In the genomic region with DNA sequence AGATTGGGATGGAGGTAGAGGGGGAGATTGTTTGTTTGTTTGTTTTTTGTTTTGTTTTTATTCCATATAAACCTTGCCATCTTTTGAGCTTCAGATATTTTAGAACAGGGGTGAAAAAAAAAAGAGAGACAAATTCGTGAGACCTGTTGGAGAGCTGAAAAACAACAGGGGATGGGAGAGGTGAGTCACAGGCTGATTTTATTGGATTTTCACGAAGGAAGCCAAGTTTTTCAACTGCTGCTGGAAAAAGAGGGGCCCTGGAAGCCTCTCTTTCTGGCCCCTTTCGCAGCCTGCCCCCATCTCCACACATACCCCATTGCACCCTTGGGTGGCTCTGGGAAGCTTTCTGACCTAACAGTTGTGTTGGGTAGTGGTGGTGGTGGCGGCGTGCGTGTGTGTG, we compare ENCODE assay signal across 27 mouse cellular contexts.
"Had no signal": no experiment of that assay in that cellular context is flagged by ENCODE, and none has a peak within 500 bp of the region (broad histone marks: within the 10 kb centered on the region; RNA-seq: fewer than 3 reads in every experiment).

No protein-coding gene starts in this region.

- H3K9ac ChIP-seq: heart, embryonic 13.5 days; heart, embryonic 15.5 days; hindbrain, embryonic 12.5 days; hindbrain, embryonic 15.5 days; kidney, embryonic 15.5 days; limb, embryonic 12.5 days; liver, embryonic 13.5 days had no signal

- H3K4me3 ChIP-seq: gastrocnemius, adult 2 months; heart, embryonic 13.5 days; heart, embryonic 15.5 days; hindbrain, embryonic 12.5 days; hindbrain, embryonic 15.5 days; kidney, embryonic 15.5 days; layer of hippocampus, adult 2 months; left cerebral cortex, adult 2 months; limb, embryonic 10.5 days; limb, embryonic 12.5 days; liver, embryonic 13.5 days had no signal

- DNase-seq: gastrocnemius, adult 2 months; gastrocnemius, postnatal 10 days; gastrocnemius, postnatal 25 days; heart, adult 18-20 months; heart, postnatal 14 days; heart, postnatal 36 days; kidney, adult 11 months; kidney, adult 2 months; kidney, adult 9 months; kidney, postnatal 14 days; kidney, postnatal 36 days; liver; liver, embryonic 13.5 days had no signal

- H3K36me3 ChIP-seq: heart, embryonic 15.5 days; hindbrain, embryonic 15.5 days had no signal

- H3K4me1 ChIP-seq: heart, embryonic 15.5 days; hindbrain, embryonic 15.5 days; kidney, embryonic 15.5 days; liver, embryonic 13.5 days had no signal

- H3K27ac ChIP-seq: gastrocnemius, adult 2 months; heart, embryonic 13.5 days; heart, embryonic 15.5 days; hindbrain, embryonic 12.5 days; hindbrain, embryonic 15.5 days; hindbrain, postnatal 0 days; kidney, embryonic 15.5 days; kidney, postnatal 0 days; layer of hippocampus, adult 2 months; left cerebral cortex, adult 2 months; limb, embryonic 10.5 days; limb, embryonic 12.5 days; liver, embryonic 13.5 days had no signal

- H3K27me3 ChIP-seq: heart, embryonic 15.5 days; hindbrain, embryonic 12.5 days; hindbrain, embryonic 15.5 days; limb, embryonic 12.5 days had no signal

- H3K4me2 ChIP-seq: heart, embryonic 11.5 days; heart, embryonic 13.5 days; heart, embryonic 15.5 days; hindbrain, embryonic 12.5 days; hindbrain, embryonic 15.5 days; kidney, embryonic 15.5 days; limb, embryonic 12.5 days; liver, embryonic 11.5 days; liver, embryonic 13.5 days had no signal

- H3K9me3 ChIP-seq: heart, embryonic 13.5 days; heart, embryonic 15.5 days; hindbrain, embryonic 12.5 days; hindbrain, embryonic 15.5 days; kidney, embryonic 15.5 days; limb, embryonic 10.5 days; limb, embryonic 12.5 days; liver, embryonic 13.5 days had no signal

- ATAC-seq: hindbrain, postnatal 0 days; intestine, embryonic 16.5 days had no signal
